Mouse (Mus musculus): Measurements from ENCODE around the gene Zic1. TPM values are rescaled to one million over a fixed set of nuclear protein-coding genes. Genes with fewer than 3 reads are reported as not detected.

The Zic1 gene
- polyA plus RNA-seq, 1 experiment from 2014 or later: 0.01 TPM

DNA sequence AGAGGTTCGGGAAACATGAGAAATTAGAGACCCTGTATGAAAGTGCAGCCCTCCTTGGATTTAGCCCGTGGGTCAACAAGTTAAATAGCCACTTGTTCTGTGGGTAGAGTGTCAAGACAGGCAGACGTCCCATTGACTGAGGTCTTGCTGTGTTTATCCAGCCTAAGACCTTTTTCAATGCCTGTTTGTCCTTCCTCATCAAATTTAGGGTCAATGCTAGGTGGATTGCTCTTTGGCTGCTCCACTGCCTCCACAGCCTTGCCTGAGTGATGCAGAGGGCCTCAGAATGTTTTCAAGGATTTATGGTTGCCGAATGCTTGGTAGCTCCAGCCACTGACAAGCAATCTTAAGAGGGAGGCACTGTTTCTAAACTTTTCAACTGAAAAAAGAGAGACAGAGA is 6.0 kb upstream of the Zic1 start:
- no peak overlapping the region for H3K27ac ChIP-seq (ENCODE audit: low read length)
- H3K27me3 ChIP-seq (ENCODE audit: control insufficient read depth, insufficient read depth, low read depth, low read length): peaks cover 70% of the 10 kb centered on the region
- no peak overlapping the region for H3K9ac ChIP-seq (ENCODE audit: low read depth, low read length)
- WGBS (ENCODE audit: insufficient replicate concordance): 11% methylated on average over 4 of the region's 4 CpGs
- no peak for ATAC-seq (ENCODE audit: low read depth)
- H3K4me2 ChIP-seq (ENCODE audit: low read depth, low read length): no peak overlapping the region
- H3K4me1 ChIP-seq (ENCODE audit: control insufficient read depth, low read depth, low read length): no peaks in the 10 kb centered on the region
- no peaks in the 10 kb centered on the region for H3K9me3 ChIP-seq (replicated peaks; ENCODE audit: control insufficient read depth, low read length)
- H3K36me3 ChIP-seq (ENCODE audit: control insufficient read depth, insufficient read depth): no peaks in the 10 kb centered on the region
- H3K4me3 ChIP-seq (ENCODE audit: low read depth, low read length): no peak overlapping the region

DNA sequence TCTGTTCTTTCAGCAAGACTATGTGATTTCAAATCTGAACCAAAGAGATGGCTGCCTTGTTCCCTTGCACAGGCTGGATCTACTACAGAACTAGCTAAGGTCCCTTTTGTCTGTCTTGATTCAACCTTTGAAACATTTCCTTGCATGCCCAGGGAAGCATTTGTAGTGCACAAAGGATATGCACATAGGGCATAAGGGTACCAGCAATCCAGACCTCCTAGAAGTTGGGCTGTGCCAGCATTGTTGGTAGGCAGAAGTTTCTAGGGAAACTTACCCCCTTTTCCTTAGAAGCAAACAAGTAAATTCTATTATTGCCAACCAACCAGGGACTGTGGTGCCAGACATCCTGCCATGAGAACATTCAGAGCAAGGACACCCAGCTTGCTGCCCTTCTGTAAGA is 5.4 kb upstream of the Zic1 start:
- Histone ChIP-seq H3K4me1 (ENCODE audit: control insufficient read depth, low read depth, low read length) (no peaks in the 10 kb centered on the region), H3K4me2 (ENCODE audit: low read depth, low read length) (no peak overlapping the region), H3K9ac (ENCODE audit: low read depth, low read length) (no peak overlapping the region), H3K9me3 (replicated peaks; ENCODE audit: control insufficient read depth, low read length) (no peaks in the 10 kb centered on the region), H3K4me3 (ENCODE audit: low read depth, low read length) (no peak overlapping the region), H3K36me3 (ENCODE audit: control insufficient read depth, insufficient read depth) (no peaks in the 10 kb centered on the region), H3K27ac (ENCODE audit: low read length) (no peak overlapping the region), H3K27me3 (ENCODE audit: control insufficient read depth, insufficient read depth, low read depth, low read length) (peaks cover 73% of the 10 kb centered on the region)
- no peak for ATAC-seq (ENCODE audit: low read depth)

DNA sequence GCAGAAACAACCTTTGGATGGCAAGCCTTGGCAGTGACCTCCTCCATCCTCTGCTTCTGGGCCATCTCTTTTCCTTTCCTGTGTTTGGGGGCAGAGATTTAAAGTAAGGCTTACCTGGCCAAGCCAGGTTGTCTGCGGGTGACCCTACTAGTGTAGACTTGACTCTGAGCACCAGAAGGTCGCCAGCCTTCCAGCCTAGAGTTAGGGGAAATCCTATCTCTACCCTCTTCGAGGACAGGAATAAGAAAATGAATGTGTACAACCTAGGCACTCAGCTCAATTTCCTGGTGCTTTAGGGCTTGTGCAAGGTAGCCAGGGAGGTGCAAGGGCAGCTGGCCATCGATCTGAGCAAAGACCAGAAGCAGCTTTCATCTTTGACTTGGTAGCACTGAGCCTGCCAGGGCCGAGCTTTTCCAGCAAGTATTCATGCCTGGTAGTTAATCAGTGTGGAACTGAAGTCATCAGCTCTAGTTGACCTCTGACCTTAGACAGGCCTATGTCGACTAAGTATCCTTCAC is 4.6 kb upstream of the Zic1 start:
- H3K4me2 ChIP-seq (ENCODE audit: low read depth, low read length): no peak overlapping the region
- H3K9ac ChIP-seq (ENCODE audit: low read depth, low read length): no peak overlapping the region
- ATAC-seq (ENCODE audit: low read depth): no peak
- no peak overlapping the region for H3K27ac ChIP-seq (ENCODE audit: low read length)
- no peak overlapping the region for H3K4me3 ChIP-seq (ENCODE audit: low read depth, low read length)
- H3K36me3 ChIP-seq (ENCODE audit: control insufficient read depth, insufficient read depth): no peaks in the 10 kb centered on the region
- no peaks in the 10 kb centered on the region for H3K9me3 ChIP-seq (replicated peaks; ENCODE audit: control insufficient read depth, low read length)
- 8% methylated on average over 6 of the region's 6 CpGs for WGBS (ENCODE audit: insufficient replicate concordance)
- H3K4me1 ChIP-seq (ENCODE audit: control insufficient read depth, low read depth, low read length): no peaks in the 10 kb centered on the region
- H3K27me3 ChIP-seq (ENCODE audit: control insufficient read depth, insufficient read depth, low read depth, low read length): peaks cover 80% of the 10 kb centered on the region

DNA sequence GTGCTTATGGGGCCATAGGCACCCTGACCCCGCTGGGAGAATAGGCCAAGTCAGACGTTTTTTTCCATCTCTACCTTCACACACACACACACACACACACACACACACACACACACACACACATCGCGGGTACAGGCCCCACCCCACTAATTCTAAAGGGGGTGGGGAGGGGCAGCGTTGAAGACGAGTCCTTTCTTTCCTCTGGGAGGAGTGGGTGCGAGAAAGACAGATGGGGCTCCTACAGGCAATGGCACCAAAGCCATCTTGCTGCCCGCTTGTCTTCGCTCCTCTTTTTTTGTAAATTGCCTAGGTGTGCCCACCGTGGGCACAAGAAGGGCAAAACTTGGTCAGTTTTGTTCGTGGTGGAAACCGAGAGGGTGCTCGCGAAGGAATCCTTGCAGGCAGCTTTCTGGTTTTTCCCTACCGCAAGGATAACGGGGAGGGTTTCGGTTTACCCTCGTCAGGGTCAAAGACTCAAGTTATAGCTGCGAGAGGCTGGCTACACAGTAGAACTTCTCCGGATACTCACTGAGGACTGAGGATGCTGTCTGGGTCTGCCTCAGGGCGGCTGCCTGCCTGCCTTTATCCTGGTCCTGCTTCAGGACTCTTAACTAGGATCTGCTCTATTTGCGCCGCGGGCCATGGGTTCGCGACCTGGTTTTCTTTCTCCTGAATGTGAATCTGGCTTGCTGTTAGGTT is 3.8 kb upstream of the Zic1 start:
- Histone ChIP-seq H3K9ac (ENCODE audit: low read depth, low read length) (no peak overlapping the region), H3K4me1 (ENCODE audit: control insufficient read depth, low read depth, low read length) (no peaks in the 10 kb centered on the region), H3K4me2 (ENCODE audit: low read depth, low read length) (no peak overlapping the region), H3K4me3 (ENCODE audit: low read depth, low read length) (no peak overlapping the region), H3K27me3 (ENCODE audit: control insufficient read depth, insufficient read depth, low read depth, low read length) (peaks cover 84% of the 10 kb centered on the region), H3K9me3 (replicated peaks; ENCODE audit: control insufficient read depth, low read length) (no peaks in the 10 kb centered on the region), H3K27ac (ENCODE audit: low read length) (no peak overlapping the region), H3K36me3 (ENCODE audit: control insufficient read depth, insufficient read depth) (no peaks in the 10 kb centered on the region)
- WGBS (ENCODE audit: insufficient replicate concordance): 3% methylated on average over 26 of the region's 26 CpGs
- ATAC-seq (ENCODE audit: low read depth): no peak

DNA sequence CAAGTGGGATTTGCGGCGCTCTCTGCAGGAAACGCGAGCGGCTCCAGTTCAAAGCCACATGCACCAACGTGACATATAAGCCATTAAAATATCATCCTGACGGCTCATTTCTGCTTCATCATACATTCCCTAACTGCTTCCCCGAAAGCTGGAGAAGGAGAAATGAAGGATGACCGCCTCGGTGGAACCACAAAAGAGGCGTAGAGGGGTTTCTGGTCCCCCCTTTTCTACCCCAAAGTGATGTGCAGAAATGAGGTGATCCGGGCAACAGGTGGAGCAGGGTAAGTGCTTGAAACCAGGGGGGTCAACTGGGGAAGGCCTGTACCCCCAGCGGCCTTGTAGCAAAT is 3.3 kb upstream of the Zic1 start:
- Histone ChIP-seq H3K9me3 (replicated peaks; ENCODE audit: control insufficient read depth, low read length) (no peaks in the 10 kb centered on the region), H3K4me2 (ENCODE audit: low read depth, low read length) (no peak overlapping the region), H3K4me3 (ENCODE audit: low read depth, low read length) (no peak overlapping the region), H3K4me1 (ENCODE audit: control insufficient read depth, low read depth, low read length) (no peaks in the 10 kb centered on the region), H3K27me3 (ENCODE audit: control insufficient read depth, insufficient read depth, low read depth, low read length) (peaks cover 86% of the 10 kb centered on the region), H3K36me3 (ENCODE audit: control insufficient read depth, insufficient read depth) (no peaks in the 10 kb centered on the region), H3K9ac (ENCODE audit: low read depth, low read length) (no peak overlapping the region), H3K27ac (ENCODE audit: low read length) (no peak overlapping the region)
- 7% methylated on average over 13 of the region's 13 CpGs for WGBS (ENCODE audit: insufficient replicate concordance)
- no peak for ATAC-seq (ENCODE audit: low read depth)

DNA sequence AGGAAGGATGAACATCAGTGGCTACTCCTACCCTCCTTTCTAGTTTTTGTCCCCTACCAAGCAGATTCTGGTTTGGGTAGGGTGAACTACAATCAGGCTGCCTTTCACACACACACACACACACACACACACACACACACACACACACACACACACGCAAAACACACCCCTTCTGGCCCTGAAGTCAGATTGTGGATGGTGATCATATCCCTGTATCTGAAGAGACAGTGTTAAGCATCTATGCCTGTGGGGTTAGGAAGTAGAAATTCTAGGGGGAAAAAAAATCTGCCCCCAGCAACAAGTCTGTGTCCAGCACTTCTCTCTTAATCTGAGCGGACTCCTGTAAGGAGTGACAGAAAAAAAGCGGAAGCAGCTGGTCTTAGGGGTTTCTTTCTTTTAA is 2.5 kb upstream of the Zic1 start:
- peaks cover 90% of the 10 kb centered on the region for H3K27me3 ChIP-seq (ENCODE audit: control insufficient read depth, insufficient read depth, low read depth, low read length)
- H3K27ac ChIP-seq (ENCODE audit: low read length): no peak overlapping the region
- no peak overlapping the region for H3K9ac ChIP-seq (ENCODE audit: low read depth, low read length)
- WGBS (ENCODE audit: insufficient replicate concordance): 10% methylated on average over 3 of the region's 3 CpGs
- no peaks in the 10 kb centered on the region for H3K4me1 ChIP-seq (ENCODE audit: control insufficient read depth, low read depth, low read length)
- ATAC-seq (ENCODE audit: low read depth): no peak
- no peaks in the 10 kb centered on the region for H3K36me3 ChIP-seq (ENCODE audit: control insufficient read depth, insufficient read depth)
- no peaks in the 10 kb centered on the region for H3K9me3 ChIP-seq (replicated peaks; ENCODE audit: control insufficient read depth, low read length)
- no peak overlapping the region for H3K4me2 ChIP-seq (ENCODE audit: low read depth, low read length)
- no peak overlapping the region for H3K4me3 ChIP-seq (ENCODE audit: low read depth, low read length)

DNA sequence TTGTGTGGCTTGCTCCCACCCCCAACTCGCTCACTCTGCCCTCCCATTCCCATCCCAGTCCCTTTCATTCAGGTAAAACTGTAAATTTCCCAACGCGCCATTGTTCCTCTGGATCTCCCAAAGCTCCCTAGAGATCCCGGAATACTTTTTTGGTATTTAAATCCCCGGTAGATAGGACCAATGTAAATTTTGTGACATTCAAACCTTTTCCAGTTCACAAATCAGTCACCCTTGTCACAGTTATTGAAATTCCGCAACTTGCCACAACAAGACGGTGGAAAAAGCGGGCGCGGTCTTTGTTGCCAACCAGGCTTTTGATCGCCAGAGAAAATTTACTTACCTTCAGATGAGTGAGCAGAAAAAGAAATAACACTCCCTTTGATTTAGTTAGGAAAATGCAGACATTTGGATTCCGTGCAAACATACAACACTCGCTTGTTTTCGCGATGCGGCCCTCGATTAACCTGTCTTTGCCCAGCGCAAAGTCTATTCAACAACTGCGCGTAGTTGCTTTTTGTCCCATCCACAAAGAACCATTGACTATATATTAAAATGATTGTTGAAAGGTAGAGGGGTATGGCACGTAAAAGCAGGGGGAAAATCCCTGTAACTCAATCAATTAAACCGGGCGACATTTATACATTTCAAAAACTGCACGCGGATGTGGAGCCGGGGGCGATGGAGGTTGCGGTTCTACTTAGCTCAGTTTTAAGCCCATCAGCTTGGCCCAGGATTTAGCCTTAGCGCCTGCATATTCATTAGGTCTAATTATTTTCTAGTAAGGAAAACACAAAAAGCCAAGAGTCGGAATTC is 1.6 kb upstream of the Zic1 start:
- 3% methylated on average over 30 of the region's 30 CpGs for WGBS (ENCODE audit: insufficient replicate concordance)
- Histone ChIP-seq H3K27me3 (ENCODE audit: control insufficient read depth, insufficient read depth, low read depth, low read length) (peaks cover 96% of the 10 kb centered on the region), H3K9me3 (replicated peaks; ENCODE audit: control insufficient read depth, low read length) (no peaks in the 10 kb centered on the region), H3K4me2 (ENCODE audit: low read depth, low read length) (no peak overlapping the region), H3K36me3 (ENCODE audit: control insufficient read depth, insufficient read depth) (no peaks in the 10 kb centered on the region), H3K9ac (ENCODE audit: low read depth, low read length) (no peak overlapping the region), H3K27ac (ENCODE audit: low read length) (no peak overlapping the region), H3K4me1 (ENCODE audit: control insufficient read depth, low read depth, low read length) (no peaks in the 10 kb centered on the region), H3K4me3 (ENCODE audit: low read depth, low read length) (no peak overlapping the region)
- no peak for ATAC-seq (ENCODE audit: low read depth)

DNA sequence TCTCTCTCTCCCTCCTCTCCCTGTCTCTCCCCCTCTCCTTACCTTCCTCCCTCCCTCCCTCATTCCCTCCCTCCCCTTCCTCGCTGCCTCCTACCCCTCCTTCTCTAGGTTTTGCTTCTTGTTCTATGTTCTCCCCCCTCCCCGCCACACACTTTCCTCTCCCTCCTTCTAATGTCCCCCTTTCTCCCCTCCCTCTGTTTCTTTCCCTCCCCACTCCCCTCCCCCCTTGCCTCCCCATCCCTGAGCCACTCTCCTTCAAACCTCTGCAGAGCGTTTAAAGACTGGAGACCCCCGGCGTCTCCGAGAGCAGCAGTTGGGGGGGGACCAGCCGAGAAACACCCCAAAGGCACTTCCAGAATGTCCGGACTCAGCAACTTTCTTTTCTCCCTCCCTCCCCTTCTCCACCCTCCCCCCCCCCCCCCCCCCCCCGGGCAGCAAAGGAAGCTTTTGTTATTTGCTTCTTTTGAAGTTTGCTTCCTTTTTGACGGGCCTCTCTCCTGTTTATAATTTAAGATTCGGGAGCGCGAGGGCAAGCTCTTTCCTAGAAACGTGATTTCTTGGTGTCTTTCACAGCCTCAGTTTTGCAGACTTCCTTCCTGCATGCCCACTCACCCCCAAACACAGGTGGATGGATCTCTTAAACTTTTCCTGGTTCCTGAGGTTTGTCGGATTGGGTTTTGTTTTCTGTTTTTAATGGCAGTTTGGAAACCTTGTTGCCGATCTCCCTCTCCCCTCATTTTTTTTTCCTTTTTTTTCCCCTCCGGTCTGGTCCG is 802 bp upstream of the Zic1 start:
- no peak for ATAC-seq (ENCODE audit: low read depth)
- no peaks in the 10 kb centered on the region for H3K9me3 ChIP-seq (replicated peaks; ENCODE audit: control insufficient read depth, low read length)
- peaks cover 98% of the 10 kb centered on the region for H3K27me3 ChIP-seq (ENCODE audit: control insufficient read depth, insufficient read depth, low read depth, low read length)
- H3K36me3 ChIP-seq (ENCODE audit: control insufficient read depth, insufficient read depth): no peaks in the 10 kb centered on the region
- H3K27ac ChIP-seq (ENCODE audit: low read length): no peak overlapping the region
- H3K4me3 ChIP-seq (ENCODE audit: low read depth, low read length): no peak overlapping the region
- 2% methylated on average over 17 of the region's 18 CpGs for WGBS (ENCODE audit: insufficient replicate concordance)
- no peaks in the 10 kb centered on the region for H3K4me1 ChIP-seq (ENCODE audit: control insufficient read depth, low read depth, low read length)
- no peak overlapping the region for H3K9ac ChIP-seq (ENCODE audit: low read depth, low read length)
- H3K4me2 ChIP-seq (ENCODE audit: low read depth, low read length): no peak overlapping the region
